Mouse (Mus musculus): ENCODE results near the gene Capza1.

DNA sequence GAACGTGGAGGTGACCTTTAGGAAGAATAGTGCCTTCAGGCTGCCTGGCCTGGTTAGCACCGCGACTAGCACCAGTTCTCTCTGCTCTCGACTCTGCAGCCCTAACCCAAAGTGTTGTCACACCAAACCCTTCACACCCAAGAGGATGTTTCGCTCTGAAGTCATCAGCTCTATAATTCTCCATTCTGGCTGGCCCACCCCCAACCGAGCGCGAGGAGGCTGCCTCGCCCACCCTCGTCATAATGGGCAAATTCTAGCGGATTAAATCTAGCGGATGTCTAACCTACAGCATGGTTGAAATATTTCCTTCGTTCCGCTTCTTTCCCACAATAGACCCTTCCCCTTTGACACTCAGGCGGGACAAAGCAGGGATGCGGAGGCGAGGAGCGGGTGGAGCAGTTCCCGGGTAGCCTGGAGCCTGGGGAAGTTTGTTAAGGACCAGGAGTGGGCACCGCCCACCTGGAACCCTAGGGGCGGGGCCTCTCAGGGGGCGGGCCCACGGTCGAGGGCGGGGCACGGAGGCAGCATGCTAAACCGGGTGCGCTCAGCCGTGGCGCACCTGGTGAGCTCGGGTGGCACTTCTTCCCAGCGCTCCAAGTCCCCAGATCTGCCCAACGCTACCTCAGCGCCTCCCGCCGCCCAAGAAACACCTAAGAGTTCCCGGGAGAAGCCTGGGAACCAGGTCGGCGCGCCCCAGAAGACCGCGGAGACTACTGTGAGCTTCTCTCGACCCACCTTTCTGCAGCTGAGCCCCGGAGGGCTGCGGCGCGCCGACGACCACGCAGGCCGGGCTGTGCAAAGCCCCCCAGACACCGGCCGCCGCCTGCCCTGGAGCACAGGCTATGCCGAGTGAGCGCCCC is 83.5 kb downstream of the Capza1 start, which contains the start of gene Ppm1j:
- TF ChIP-seq CTCF (IDR thresholded peaks at IDR 0.05; ENCODE audit: low read depth, low read length) (no peak), POLR2A (IDR thresholded peaks at IDR 0.05; ENCODE audit: borderline replicate concordance, low read depth, low read length) (no peak)
